Mouse (Mus musculus): ENCODE measurements around the gene Zmynd10. TPM values are rescaled to one million over a fixed set of nuclear protein-coding genes. Genes with fewer than 3 reads are reported as not detected.
"Not testable (repeated sequence)": the region's sequence is repeated elsewhere in the genome, so short reads cannot be mapped to it uniquely, and the experiment has no call there.

The Zmynd10 gene
- total RNA-seq, 2 experiments from 2014 or later, result not detected

GRCm38 (mm10) chr9:107552690-107553393 is 5.7 kb downstream of the Zmynd10 start:
- no peak for ATAC-seq (replicated peaks; ENCODE audit: low FRiP score, poor library complexity, severe bottlenecking)

- ATAC-seq (replicated peaks; ENCODE audit: low FRiP score, poor library complexity, severe bottlenecking), result peak; percentile 6
Observed at GRCm38 (mm10) chr9:107553541-107554318, 6.6 kb downstream of the Zmynd10 start.

GRCm38 (mm10) chr9:107554319-107554825 is 7.3 kb downstream of the Zmynd10 start:
- ATAC-seq (replicated peaks; ENCODE audit: low FRiP score, poor library complexity, severe bottlenecking), result peak; percentile 91

- ATAC-seq (replicated peaks; ENCODE audit: low FRiP score, poor library complexity, severe bottlenecking), result peak; percentile 11
Observed at GRCm38 (mm10) chr9:107555031-107555457, 7.9 kb downstream of the Zmynd10 start.

- no peak for ATAC-seq (replicated peaks; ENCODE audit: low FRiP score, poor library complexity, severe bottlenecking)
Observed at GRCm38 (mm10) chr9:107555701-107556100, 8.6 kb downstream of the Zmynd10 start.

GRCm38 (mm10) chr9:107556346-107556745 is 9.2 kb downstream of the Zmynd10 start:
- ATAC-seq (replicated peaks; ENCODE audit: low FRiP score, poor library complexity, severe bottlenecking), result no peak

- peak; percentile 91 for ATAC-seq (replicated peaks; ENCODE audit: low FRiP score, poor library complexity, severe bottlenecking)
Observed at GRCm38 (mm10) chr9:107563029-107563581, 16.0 kb downstream of the Zmynd10 start, which contains the start of gene Tusc2. TSS of gene Tusc2 (plus strand) at chr9:107563255.

- not testable (repeated sequence) for ATAC-seq (replicated peaks; ENCODE audit: low FRiP score, poor library complexity, severe bottlenecking)
Observed at GRCm38 (mm10) chr9:107565556-107565955, 18.5 kb downstream of the Zmynd10 start.

GRCm38 (mm10) chr9:107566041-107566709 is 19.1 kb downstream of the Zmynd10 start:
- ATAC-seq (replicated peaks; ENCODE audit: low FRiP score, poor library complexity, severe bottlenecking), result peak; percentile 45

- ATAC-seq (replicated peaks; ENCODE audit: low FRiP score, poor library complexity, severe bottlenecking), result no peak
Observed at GRCm38 (mm10) chr9:107566855-107567254, 19.8 kb downstream of the Zmynd10 start.

- ATAC-seq (replicated peaks; ENCODE audit: low FRiP score, poor library complexity, severe bottlenecking), result no peak
Observed at GRCm38 (mm10) chr9:107567702-107568319, 20.7 kb downstream of the Zmynd10 start, which contains the start of gene Hyal2. TSS of gene Hyal2 (plus strand) at chr9:107567945.

- peak; percentile 75 for ATAC-seq (replicated peaks; ENCODE audit: low FRiP score, poor library complexity, severe bottlenecking)
Observed at GRCm38 (mm10) chr9:107568331-107569261, 21.5 kb downstream of the Zmynd10 start.

GRCm38 (mm10) chr9:107569270-107569669 is 22.2 kb downstream of the Zmynd10 start:
- ATAC-seq (replicated peaks; ENCODE audit: low FRiP score, poor library complexity, severe bottlenecking), result no peak; the same call in 1 of the 2 replicates

GRCm38 (mm10) chr9:107570016-107570415 is 22.9 kb downstream of the Zmynd10 start:
- no peak for ATAC-seq (replicated peaks; ENCODE audit: low FRiP score, poor library complexity, severe bottlenecking)

GRCm38 (mm10) chr9:107570845-107571244 is 23.7 kb downstream of the Zmynd10 start:
- peak; percentile 40 for ATAC-seq (replicated peaks; ENCODE audit: low FRiP score, poor library complexity, severe bottlenecking)

- no peak for ATAC-seq (replicated peaks; ENCODE audit: low FRiP score, poor library complexity, severe bottlenecking)
Observed at GRCm38 (mm10) chr9:107571534-107572326, 24.6 kb downstream of the Zmynd10 start.

- no peak for ATAC-seq (replicated peaks; ENCODE audit: low FRiP score, poor library complexity, severe bottlenecking)
Observed at GRCm38 (mm10) chr9:107572327-107572662, 25.2 kb downstream of the Zmynd10 start.

GRCm38 (mm10) chr9:107573774-107574173 is 26.7 kb downstream of the Zmynd10 start:
- ATAC-seq (replicated peaks; ENCODE audit: low FRiP score, poor library complexity, severe bottlenecking), result not testable (repeated sequence)
